Mouse (Mus musculus) embryonic facial prominence, embryonic 13.5 days (tissue): ENCODE measurements around the gene Idh3a. TPM values are rescaled to one million over a fixed set of nuclear protein-coding genes. Genes with fewer than 3 reads are reported as not detected.
A peak's percentile ranks its signal among the peaks of the same experiment; 100 is the strongest.

ENCODE experiments used
- ATAC-seq: fragments of 200-750 bp; cut with Nextera tagmentation; 2 replicates; pipeline ENCODE4 v1.8.0; 2017; ENCODE audit warnings: low read depth; ENCODE audit not compliant: insufficient number of reproducible peaks, insufficient read depth, low FRiP score, low TSS enrichment
- H3K27ac ChIP-seq: fragments of 300-500 bp; sonication (generic); 2 replicates; pipeline ENCODE4 v1.5.1; 2015; ENCODE audit warnings: moderate library complexity, mild to moderate bottlenecking, inconsistent platforms
- H3K27me3 ChIP-seq: fragments of 300-500 bp; sonication (generic); 2 replicates; pipeline ENCODE4 v1.6.1; 2015; ENCODE audit warnings: mild to moderate bottlenecking, inconsistent platforms
- H3K36me3 ChIP-seq: fragments of 300-500 bp; sonication (generic); 2 replicates; pipeline ENCODE4 v1.6.1; 2015; ENCODE audit warnings: mild to moderate bottlenecking, inconsistent platforms
- H3K4me1 ChIP-seq: fragments of 300-500 bp; sonication (generic); 2 replicates; pipeline ENCODE4 v1.6.1; 2015; ENCODE audit warnings: inconsistent platforms
- H3K4me2 ChIP-seq: fragments of 300-500 bp; sonication (generic); 2 replicates; pipeline ENCODE4 v1.6.1; 2015; ENCODE audit warnings: moderate library complexity, mild to moderate bottlenecking, inconsistent platforms
- H3K4me3 ChIP-seq: fragments of 300-500 bp; sonication (generic); 2 replicates; pipeline ENCODE4 v1.5.1; 2015; ENCODE audit warnings: mild to moderate bottlenecking, inconsistent platforms
- H3K9ac ChIP-seq: fragments of 300-500 bp; sonication (generic); 2 replicates; pipeline ENCODE4 v1.6.1; 2015; ENCODE audit warnings: mild to moderate bottlenecking, inconsistent platforms
- H3K9me3 ChIP-seq: fragments of 300-500 bp; sonication (generic); 2 replicates; pipeline ENCODE4 v1.6.1; 2016; ENCODE audit warnings: inconsistent platforms
- WGBS: fragments of 180-500 bp; shearing (Covaris S2); methylation state at CpG from one replicate; pipeline ENCODE4 v1.1.7; 2015; ENCODE audit warnings: mixed read lengths; 5-methylcytosine and 5-hydroxymethylcytosine counted together
- polyA plus RNA-seq: library from polyadenylated mRNA; unstranded; fragments of >200 nt; fragmentation: Nextera tagmentation; extraction: Ambion mirVana; gene quantifications from 2 replicates; pipeline ENCODE4 v1.2.1, GENCODE M21; 2015

Idh3a gene
- polyA plus RNA-seq, 1 experiment from 2014 or later: 110 TPM

- Histone ChIP-seq H3K9ac (no peak overlapping the region), H3K4me1 (no peaks in the 10 kb centered on the region), H3K27me3 (no peaks in the 10 kb centered on the region), H3K9me3 (no peaks in the 10 kb centered on the region), H3K27ac (no peak overlapping the region), H3K4me2 (no peak overlapping the region), H3K36me3 (peaks cover 89% of the 10 kb centered on the region), H3K4me3 (no peak overlapping the region)
- WGBS: 93% methylated on average over 15 of the region's 15 CpGs
- no peak for ATAC-seq
These were observed 10.8 kb downstream of the Idh3a start for GRCm38 (mm10) chr9:54596752-54597465.

GRCm38 (mm10) chr9:54602386-54602785 lies 16.3 kb downstream of the Idh3a start:
- Histone ChIP-seq H3K4me3 (no peak overlapping the region), H3K27me3 (no peaks in the 10 kb centered on the region), H3K36me3 (peaks cover 73% of the 10 kb centered on the region), H3K9ac (no peak overlapping the region), H3K4me2 (no peak overlapping the region), H3K4me1 (no peaks in the 10 kb centered on the region), H3K27ac (no peak overlapping the region), H3K9me3 (no peaks in the 10 kb centered on the region)
- 77% methylated on average over 2 of the region's 2 CpGs for WGBS
- no peak for ATAC-seq

GRCm38 (mm10) chr9:54602916-54603315 lies 16.8 kb downstream of the Idh3a start:
- no peak for ATAC-seq
- no peak overlapping the region for H3K4me2 ChIP-seq
- no peak overlapping the region for H3K4me3 ChIP-seq
- WGBS: 86% methylated on average over 7 of the region's 7 CpGs
- no peaks in the 10 kb centered on the region for H3K27me3 ChIP-seq
- H3K4me1 ChIP-seq: no peaks in the 10 kb centered on the region
- H3K36me3 ChIP-seq: peaks cover 68% of the 10 kb centered on the region
- no peak overlapping the region for H3K9ac ChIP-seq
- no peak overlapping the region for H3K27ac ChIP-seq
- H3K9me3 ChIP-seq: no peaks in the 10 kb centered on the region

GRCm38 (mm10) chr9:54604131-54604654 lies 18.1 kb downstream of the Idh3a start:
- Histone ChIP-seq H3K4me3 (no peak overlapping the region), H3K36me3 (peaks cover 55% of the 10 kb centered on the region), H3K27me3 (no peaks in the 10 kb centered on the region), H3K9ac (no peak overlapping the region), H3K27ac (no peak overlapping the region), H3K9me3 (no peaks in the 10 kb centered on the region), H3K4me1 (no peaks in the 10 kb centered on the region), H3K4me2 (no peak overlapping the region)
- no peak for ATAC-seq
- 82% methylated on average over 5 of the region's 5 CpGs for WGBS

- H3K4me3 ChIP-seq: no peak overlapping the region
- WGBS: 55% methylated on average over 4 of the region's 4 CpGs
- H3K9ac ChIP-seq: no peak overlapping the region
- H3K4me1 ChIP-seq: no peaks in the 10 kb centered on the region
- H3K9me3 ChIP-seq: no peaks in the 10 kb centered on the region
- no peaks in the 10 kb centered on the region for H3K27me3 ChIP-seq
- no peak for ATAC-seq
- H3K27ac ChIP-seq: no peak overlapping the region
- H3K36me3 ChIP-seq: peaks cover 48% of the 10 kb centered on the region
- no peak overlapping the region for H3K4me2 ChIP-seq
These were observed 18.8 kb downstream of the Idh3a start for GRCm38 (mm10) chr9:54604886-54605285.

GRCm38 (mm10) chr9:54612781-54613191 lies 26.7 kb downstream of the Idh3a start:
- H3K9me3 ChIP-seq: no peaks in the 10 kb centered on the region
- no peaks in the 10 kb centered on the region for H3K4me1 ChIP-seq
- WGBS: 79% methylated on average over 5 of the region's 5 CpGs
- no peak for ATAC-seq
- no peak overlapping the region for H3K4me2 ChIP-seq
- no peaks in the 10 kb centered on the region for H3K36me3 ChIP-seq
- H3K9ac ChIP-seq: no peak overlapping the region
- no peak overlapping the region for H3K4me3 ChIP-seq
- no peaks in the 10 kb centered on the region for H3K27me3 ChIP-seq
- H3K27ac ChIP-seq: no peak overlapping the region

- Histone ChIP-seq H3K9ac (no peak overlapping the region), H3K36me3 (no peaks in the 10 kb centered on the region), H3K27me3 (no peaks in the 10 kb centered on the region), H3K9me3 (no peaks in the 10 kb centered on the region), H3K4me2 (no peak overlapping the region), H3K4me3 (no peak overlapping the region), H3K4me1 (no peaks in the 10 kb centered on the region), H3K27ac (no peak overlapping the region)
- 0 out of 2 replicates have a peak, but pooled peaks have one; percentile 45 for ATAC-seq
- WGBS: 73% methylated on average over 13 of the region's 13 CpGs
These were observed 28.2 kb downstream of the Idh3a start for GRCm38 (mm10) chr9:54614182-54614850.

GRCm38 (mm10) chr9:54627240-54627639 lies 41.1 kb downstream of the Idh3a start:
- H3K9me3 ChIP-seq: no peaks in the 10 kb centered on the region
- no peak overlapping the region for H3K27ac ChIP-seq
- H3K9ac ChIP-seq: no peak overlapping the region
- H3K27me3 ChIP-seq: no peaks in the 10 kb centered on the region
- H3K36me3 ChIP-seq: no peaks in the 10 kb centered on the region
- H3K4me1 ChIP-seq: no peaks in the 10 kb centered on the region
- ATAC-seq: no peak
- H3K4me2 ChIP-seq: no peak overlapping the region
- 87% methylated on average over 5 of the region's 5 CpGs for WGBS
- no peak overlapping the region for H3K4me3 ChIP-seq

- no peaks in the 10 kb centered on the region for H3K36me3 ChIP-seq
- 82% methylated on average over 4 of the region's 4 CpGs for WGBS
- H3K4me3 ChIP-seq: no peak overlapping the region
- no peak overlapping the region for H3K9ac ChIP-seq
- no peaks in the 10 kb centered on the region for H3K9me3 ChIP-seq
- no peak for ATAC-seq
- 0 out of 2 replicates have a peak, but pooled peaks cover 2% of the 10 kb centered on the region for H3K4me1 ChIP-seq
- no peak overlapping the region for H3K27ac ChIP-seq
- no peak overlapping the region for H3K4me2 ChIP-seq
- H3K27me3 ChIP-seq: no peaks in the 10 kb centered on the region
These were observed 42.6 kb downstream of the Idh3a start for GRCm38 (mm10) chr9:54628752-54629151.

- no peaks in the 10 kb centered on the region for H3K27me3 ChIP-seq
- no peak overlapping the region for H3K4me2 ChIP-seq
- no peak overlapping the region for H3K27ac ChIP-seq
- H3K9me3 ChIP-seq: no peaks in the 10 kb centered on the region
- no peak overlapping the region for H3K9ac ChIP-seq
- no peak for ATAC-seq
- no peak overlapping the region for H3K4me3 ChIP-seq
- H3K36me3 ChIP-seq: no peaks in the 10 kb centered on the region
- WGBS: 78% methylated on average over 5 of the region's 5 CpGs
- 0 out of 2 replicates have a peak, but pooled peaks cover 3% of the 10 kb centered on the region for H3K4me1 ChIP-seq
These were observed 43.6 kb downstream of the Idh3a start for GRCm38 (mm10) chr9:54629613-54630261.

- Histone ChIP-seq H3K9ac (no peak overlapping the region), H3K4me2 (no peak overlapping the region), H3K4me3 (no peak overlapping the region), H3K36me3 (no peaks in the 10 kb centered on the region), H3K27me3 (no peaks in the 10 kb centered on the region), H3K4me1 (0 out of 2 replicates have a peak, but pooled peaks cover 3% of the 10 kb centered on the region), H3K9me3 (no peaks in the 10 kb centered on the region), H3K27ac (no peak overlapping the region)
- no peak for ATAC-seq
These were observed 44.8 kb downstream of the Idh3a start for GRCm38 (mm10) chr9:54630905-54631304.
